Mouse (Mus musculus): ENCODE data around the gene Cdc42ep3.

DNA sequence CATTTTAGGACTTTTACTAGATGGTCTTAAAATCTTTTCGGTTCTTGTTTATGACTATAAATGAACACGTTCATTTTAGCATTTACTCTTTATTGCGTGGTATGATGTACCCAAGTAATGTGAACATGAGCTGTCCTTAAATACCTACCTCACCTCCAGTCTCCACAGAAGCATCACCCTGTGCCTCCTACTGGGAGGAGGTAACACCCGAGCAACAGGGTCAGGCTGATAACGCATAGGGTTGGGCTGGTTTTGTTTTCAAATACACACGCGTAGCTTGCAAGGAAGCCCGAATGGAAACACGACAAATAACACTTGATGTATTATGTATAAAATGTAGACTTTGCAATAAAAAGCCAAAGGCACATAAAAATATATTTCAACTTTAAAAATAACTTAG lies 21.2 kb downstream of the Cdc42ep3 start:
- TF ChIP-seq MAFK (IDR thresholded peaks at IDR 0.05; ENCODE audit: insufficient read depth, low read depth, low read length) (no peak), ZC3H11A (IDR thresholded peaks at IDR 0.05; ENCODE audit: borderline replicate concordance, low read depth, low read length) (no peak), CHD2 (IDR thresholded peaks at IDR 0.05; ENCODE audit: low read depth, low read length) (no peak), HCFC1 (IDR thresholded peaks at IDR 0.05; ENCODE audit: borderline replicate concordance, insufficient read depth, low read length) (no peak)
